Mouse (Mus musculus) CD4-positive helper T cell, adult 2 months (primary cell): ENCODE data around the gene Knstrn.

Source experiments
- DNase-seq: peaks from one replicate; pipeline ENCODE4 v3.0.0-alpha.2; 2012; ENCODE audit warnings: low read depth, missing footprints, low spot score

Knstrn gene

GRCm38 (mm10) chr2:118899981-118900825, 86.4 kb downstream of the Knstrn start, which contains the start of gene Bahd1:
TSS of gene Bahd1 (plus strand) at chr2:118900377.
- DNase-seq: peak; percentile 37

DNA sequence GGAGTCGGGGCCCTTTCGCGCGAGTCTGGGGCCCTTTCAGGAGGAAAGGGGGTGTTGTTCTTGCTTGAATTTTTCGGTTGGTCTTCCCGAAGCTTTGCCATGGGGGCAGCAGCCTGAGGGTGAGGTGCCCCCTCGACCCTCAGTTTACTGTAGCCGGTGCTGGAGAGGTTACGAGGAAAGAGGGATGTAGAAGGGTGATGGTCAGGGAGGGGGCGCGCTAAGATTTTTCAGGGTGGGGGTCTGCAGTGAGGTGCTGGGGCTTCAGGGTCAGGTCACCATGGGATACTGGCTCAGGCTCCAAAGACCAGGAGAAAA, 87.0 kb downstream of the Knstrn start:
- DNase-seq: no peak

DNA sequence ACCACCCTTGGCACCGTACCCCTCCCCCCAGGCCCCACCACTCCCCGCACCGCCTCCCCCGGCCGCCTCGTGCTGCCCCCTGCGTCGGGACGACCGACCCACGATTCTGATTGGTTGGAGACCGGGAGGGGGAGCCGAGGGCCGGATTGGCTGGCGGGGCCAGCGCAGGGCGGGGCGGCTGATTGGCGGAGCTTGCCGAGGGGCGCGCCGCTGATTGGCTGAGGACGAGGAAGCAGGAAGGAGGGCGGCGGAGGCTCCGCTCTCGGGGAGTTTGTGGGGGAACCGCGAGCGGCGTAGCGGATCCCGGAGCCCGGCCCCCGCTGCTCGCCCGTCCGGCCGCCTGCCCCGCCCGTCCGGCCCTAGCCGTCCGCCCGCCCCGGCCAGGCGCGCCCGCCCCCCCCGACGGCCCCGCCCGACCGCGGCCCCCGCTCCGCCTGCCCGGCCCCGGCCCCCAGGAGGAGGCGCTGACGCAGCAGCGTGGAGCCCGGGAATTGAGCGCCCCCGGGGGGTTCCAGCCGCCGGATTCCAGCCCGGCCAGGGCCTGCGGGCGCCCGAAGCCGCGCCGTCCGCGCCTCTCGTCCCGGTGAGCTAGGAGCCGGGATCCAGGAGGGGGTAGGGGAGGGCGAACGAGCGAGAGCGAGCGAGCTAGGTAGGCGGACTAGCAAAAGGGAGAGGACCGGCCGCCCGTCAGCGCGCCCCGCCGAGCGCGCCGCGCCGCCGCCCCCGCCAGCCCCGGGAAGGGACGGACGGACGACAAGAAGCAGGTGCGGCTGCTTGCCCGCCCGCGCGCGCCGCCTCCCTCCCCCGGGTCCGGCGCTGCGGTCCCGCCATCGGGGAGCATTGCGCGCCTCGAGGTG, 87.6 kb downstream of the Knstrn start:
- DNase-seq: peak; percentile 93

DNA sequence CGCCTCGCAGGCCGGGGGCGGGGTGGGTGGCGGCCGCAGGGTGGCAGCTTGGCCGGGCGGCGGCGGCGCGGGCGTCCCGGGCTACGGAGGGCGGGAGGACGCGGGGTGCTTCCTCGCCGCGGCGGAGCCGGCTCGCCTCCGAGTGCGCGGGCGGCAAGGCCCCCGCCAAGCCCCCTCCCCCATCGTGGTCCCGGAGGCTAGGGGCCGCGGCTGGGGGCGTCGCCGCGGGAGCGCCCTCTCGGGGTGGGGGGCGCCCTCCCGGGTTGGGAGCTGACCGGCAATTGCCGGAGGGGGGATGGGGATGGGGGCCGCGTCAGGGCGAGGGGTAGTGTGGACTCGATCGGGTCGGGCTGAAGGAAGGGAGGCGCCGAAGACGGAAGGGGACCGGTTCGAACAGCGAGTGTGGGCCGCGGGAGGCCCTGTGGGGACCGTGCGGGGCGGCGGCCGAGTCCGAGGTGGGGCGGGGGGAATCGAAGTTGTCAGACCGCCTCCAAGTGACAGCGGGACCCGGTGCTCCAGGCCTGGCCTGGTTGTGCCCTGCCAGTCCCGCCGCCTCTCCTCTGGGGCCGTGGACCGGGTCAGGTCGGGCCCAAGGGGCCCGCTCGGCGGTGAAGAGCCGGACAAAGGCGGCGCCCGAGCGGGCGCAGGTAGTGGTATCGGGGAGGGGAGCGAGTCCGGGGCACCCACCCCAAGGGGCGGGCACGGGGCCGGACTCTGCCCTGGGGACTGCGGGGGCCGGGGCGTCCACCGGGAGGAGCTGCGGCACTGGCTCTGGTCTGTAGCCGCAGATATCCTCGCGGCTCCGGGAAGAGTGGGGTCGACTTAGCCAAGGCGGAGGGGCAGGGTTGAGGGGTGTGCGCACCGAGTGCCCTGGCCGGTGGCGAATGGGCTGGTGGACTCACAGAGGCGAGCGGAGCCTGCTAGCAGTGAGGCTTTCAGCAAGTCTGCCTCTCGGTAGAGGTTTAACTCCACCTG, 88.5 kb downstream of the Knstrn start:
- DNase-seq: peak; percentile 57

GRCm38 (mm10) chr2:118903333-118903741, 89.5 kb downstream of the Knstrn start:
- no peak for DNase-seq
